Mouse (Mus musculus): ENCODE results near the gene Plek.

Gene Plek

DNA sequence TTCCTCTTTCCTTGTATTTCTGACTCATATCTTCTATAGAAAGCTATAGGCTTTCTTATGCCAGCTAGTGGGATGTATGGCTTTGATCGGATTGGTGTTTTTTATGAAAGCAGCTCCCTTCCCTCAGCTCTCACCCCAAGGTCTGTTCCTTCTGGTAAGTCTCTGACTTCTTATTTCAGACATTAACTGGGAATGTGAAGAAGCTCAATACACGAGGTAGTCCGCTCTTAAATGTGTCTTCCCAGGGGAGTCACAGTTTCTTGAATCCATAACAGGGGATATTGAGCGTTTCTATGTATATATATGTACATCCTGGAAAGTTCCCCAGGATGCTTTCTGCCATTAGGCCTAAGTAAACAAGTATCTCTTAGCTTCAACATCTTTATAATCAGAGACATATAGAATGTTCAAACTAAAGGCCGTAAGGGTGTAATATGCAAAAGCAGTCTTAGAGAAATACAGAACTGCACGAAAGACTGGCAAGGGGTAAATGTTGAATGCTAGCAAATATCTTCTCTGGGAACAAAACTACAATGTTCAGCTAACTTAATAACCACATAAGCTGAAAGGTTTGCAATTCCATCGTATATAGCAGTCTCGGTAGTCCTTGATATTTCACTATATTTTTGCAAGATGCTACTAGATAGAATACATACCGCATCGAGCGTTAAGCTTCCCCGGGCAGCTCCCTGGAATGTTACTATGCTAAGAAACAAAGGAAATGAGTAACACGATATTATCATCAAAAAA lies 101.8 kb downstream of the Plek start:
- no peak for DNase-seq (ENCODE audit: low read depth)

DNA sequence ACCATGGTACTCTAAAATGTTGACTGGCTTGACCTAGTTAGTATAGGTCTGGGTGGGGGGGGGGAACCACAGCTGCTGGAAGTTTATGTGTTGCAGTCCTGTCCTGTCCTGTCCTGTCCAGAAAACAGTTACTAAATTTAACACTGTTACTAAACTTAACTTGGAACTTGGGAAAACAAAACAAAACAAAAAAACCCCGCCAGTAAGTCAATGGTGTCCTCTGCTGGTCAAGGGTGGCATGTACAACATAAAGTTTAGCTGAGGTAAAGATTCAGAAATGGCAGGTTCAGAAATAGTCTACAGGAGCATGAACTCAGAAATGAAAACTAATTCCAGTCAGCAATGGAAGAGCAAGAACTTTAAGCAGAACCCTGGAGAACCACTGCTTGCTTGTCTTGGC lies 103.4 kb downstream of the Plek start:
- no peak for DNase-seq (ENCODE audit: low read depth)

DNA sequence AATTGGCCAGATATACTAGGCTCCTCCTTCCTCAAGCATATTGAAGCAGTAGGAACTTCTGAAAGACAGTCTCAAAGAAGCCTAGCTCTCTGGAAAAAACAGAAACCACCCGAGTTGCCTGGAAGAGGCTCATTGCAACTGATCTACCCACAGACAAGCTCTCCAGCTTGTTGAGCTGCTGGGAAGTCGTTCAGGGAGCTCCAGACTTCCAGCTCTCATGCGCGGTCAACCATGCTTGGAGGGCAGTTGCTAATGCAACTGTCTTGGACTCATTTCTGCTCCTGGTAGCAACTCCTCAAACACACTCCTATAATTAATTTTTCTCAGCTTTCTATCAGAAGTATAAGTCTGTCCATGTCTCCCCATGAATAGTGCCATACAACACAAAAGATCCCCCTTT lies 109.2 kb downstream of the Plek start:
- no peak for DNase-seq (ENCODE audit: low read depth)

DNA sequence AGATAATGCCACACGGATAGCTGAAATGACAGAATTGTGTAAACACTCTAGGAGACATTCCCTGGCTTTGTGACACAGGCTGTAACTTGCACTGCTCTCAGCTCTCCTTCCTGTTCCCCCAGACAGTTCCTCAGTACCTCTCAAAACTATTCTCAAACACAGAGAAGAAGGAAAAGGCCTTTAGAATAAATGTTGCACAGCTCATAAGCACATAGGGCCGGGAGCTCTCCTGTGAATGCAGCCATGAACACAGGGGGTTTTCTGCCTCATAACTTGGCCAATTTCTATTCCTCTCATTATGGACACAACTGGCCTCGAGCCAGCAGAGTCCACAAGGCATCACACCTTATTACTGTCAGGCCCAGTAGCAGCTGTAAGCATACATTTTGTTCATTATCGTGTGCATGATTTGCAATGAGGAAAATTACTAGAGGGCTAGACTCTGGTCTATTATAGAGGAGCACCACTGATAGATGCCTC lies 110.2 kb downstream of the Plek start:
- no peak for DNase-seq (ENCODE audit: low read depth)

DNA sequence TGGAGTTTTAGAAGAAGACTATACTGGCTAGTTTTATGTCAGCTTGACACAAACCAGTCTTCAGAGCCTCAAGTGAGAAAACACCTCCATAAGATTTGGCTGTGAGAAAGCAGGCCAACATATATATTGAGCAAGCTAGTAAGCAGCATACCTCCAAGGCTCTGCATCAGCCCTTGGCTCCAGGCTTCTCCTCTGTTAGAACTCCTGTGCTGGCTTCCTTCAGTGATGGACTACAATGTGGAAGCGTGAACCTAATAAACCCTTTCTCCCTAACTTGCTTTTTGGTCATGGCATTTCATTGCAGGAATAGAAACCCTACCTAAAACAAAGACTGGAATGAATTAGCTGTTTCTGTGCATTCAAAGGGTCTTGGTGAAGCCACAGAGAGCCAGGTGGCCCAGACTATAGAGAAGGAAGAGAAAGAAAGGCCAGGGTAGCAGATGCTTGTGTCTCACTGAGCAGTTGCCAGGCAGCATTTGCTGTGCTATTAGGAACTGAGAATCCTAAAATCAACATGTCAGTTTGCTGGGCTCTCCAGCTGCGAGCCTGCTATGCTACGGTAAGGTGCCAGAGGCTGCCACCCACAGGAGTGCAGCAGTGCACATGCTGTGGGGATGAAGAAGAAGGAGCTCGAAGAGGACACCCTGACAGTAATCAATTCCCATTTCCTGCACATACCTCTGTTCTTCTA lies 110.9 kb downstream of the Plek start:
- DNase-seq (ENCODE audit: low read depth): no peak

DNA sequence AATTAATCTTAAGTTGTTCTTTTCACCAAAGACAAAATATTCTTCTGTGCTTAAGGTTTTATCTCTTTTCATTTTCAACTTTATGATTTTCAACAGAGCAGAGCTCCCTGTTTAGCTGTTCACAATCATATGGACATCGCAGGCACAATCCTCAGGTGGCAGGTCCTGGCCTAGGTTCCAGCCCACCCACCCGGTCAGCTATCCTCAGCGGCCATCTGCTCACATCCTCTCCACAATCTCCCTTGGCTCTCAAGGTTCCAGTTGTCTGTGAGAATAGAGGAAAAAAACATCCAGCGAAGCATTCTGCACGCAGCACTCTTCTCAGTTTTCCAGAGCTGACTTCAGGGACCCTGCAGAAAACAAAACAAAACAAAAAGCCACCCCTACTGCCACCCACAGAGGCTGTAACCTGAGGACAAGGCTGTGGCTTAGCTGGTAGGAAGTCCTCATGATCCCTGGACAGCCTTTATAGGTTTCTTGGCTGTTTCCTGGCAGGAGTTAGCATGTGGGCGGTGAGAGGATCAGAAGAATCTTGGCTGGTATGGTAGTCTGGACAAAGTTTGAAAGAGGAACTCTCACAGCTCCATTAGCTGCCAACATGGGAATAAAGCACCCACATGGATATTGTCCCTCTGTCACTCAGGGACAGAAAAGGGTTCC lies 116.5 kb downstream of the Plek start:
- DNase-seq (ENCODE audit: low read depth): no peak

DNA sequence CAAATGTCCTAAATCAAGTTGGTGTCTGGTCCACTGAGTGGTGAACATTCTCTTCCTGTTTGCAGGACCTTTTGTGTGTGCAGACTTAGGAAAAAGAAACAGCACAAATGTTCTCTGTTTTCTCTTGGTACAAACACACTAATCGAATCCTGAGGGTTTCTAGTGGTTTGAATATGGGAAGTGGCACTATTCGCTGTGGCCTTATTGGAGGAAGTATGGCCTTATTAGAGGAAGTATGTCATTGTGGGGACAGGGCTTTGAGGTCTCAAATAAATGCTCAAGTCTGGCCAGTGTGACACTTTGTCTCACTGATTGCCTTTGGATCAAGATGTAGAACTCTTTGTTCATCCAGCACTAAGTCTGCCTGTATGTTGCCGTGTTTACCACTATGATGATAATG lies 120.0 kb downstream of the Plek start:
- DNase-seq (ENCODE audit: low read depth): no peak
